Mouse (Mus musculus): ENCODE results near the gene Slc25a33. TPM values are rescaled to one million over a fixed set of nuclear protein-coding genes. Genes with fewer than 3 reads are reported as not detected.

Slc25a33 gene
- polyA plus RNA-seq, 1 experiment from 2014 or later, result 18.4 TPM

DNA sequence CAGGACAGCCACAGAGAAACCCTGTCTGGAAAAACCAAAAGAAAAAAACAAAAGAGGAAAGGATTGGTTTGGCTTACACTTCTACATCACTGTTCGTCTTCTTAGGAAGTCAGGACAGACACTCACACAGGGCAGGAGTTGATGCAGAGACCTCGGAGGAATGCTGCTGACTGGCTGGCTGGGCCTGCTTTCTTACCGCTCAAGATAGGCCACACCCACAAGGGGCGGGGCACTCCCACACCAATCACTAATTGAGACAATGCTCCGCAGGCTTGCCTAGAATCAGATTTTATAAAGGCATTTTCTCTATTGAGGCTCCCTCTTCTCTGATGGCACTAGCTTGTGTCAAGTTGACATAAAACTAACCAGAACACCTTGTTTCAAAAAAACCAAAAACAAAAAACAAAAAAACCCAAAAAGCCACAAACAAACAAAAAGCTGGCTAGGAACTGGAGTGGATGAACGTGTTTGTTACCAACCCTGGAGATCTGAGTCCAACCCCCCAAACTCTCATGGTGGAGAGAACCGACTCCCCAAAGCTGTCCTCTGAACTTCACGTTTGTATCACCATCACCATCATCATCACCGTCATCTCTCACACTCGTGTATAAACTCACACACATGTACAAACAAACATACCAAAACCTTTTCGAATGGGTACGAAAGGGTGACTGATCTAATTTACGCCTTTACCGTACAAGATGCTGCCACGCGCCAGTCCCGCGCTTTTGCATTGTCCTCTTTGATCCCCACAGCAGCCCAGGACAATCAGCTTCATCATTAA is 72.5 kb downstream of the Slc25a33 start:
- Histone ChIP-seq H3K9me3 (replicated peaks; ENCODE audit: control insufficient read depth, low read length) (no peaks in the 10 kb centered on the region), H3K36me3 (replicated peaks; ENCODE audit: control insufficient read depth, insufficient read depth, low read depth, low read length) (no peaks in the 10 kb centered on the region), H3K4me1 (ENCODE audit: control insufficient read depth, insufficient read depth, low read length) (no peaks in the 10 kb centered on the region), H3K4me3 (ENCODE audit: low read depth, low read length) (no peak overlapping the region), H3K27ac (replicated peaks; ENCODE audit: low read depth, low read length) (no peak overlapping the region), H3K27me3 (ENCODE audit: control insufficient read depth, insufficient read depth, low read length) (peaks cover 12% of the 10 kb centered on the region), H3K4me2 (ENCODE audit: low read depth, low read length) (no peak overlapping the region), H3K9ac (replicated peaks; ENCODE audit: low read length) (no peak overlapping the region)
- DNase-seq (ENCODE audit: low spot score) (peak; percentile 50), ATAC-seq (replicated peaks; ENCODE audit: insufficient number of reproducible peaks, low FRiP score, low TSS enrichment, low read depth) (no peak)
- 60% methylated on average over 18 of the region's 18 CpGs for WGBS

DNA sequence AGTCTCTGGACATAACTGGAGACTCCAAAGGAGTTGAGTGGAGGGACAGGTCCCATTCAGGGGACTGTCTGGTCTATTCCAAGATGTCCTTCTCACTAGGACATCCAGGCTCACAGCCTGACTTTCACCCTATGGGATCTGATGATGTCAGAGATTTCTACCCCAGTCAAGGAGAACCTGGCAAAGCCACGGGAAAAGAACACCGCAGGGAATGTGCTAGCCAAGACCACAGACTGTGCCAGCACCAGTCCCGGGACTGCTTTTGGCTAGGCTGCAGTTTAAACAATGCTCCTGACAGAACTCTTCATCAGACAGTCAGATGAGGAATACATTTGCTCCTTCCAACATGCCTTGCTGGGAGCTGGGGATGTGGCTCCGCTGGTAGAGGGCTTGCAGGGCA is 74.1 kb downstream of the Slc25a33 start:
- Histone ChIP-seq H3K27me3 (ENCODE audit: control insufficient read depth, insufficient read depth, low read length) (peaks cover 12% of the 10 kb centered on the region), H3K9ac (replicated peaks; ENCODE audit: low read length) (no peak overlapping the region), H3K4me1 (ENCODE audit: control insufficient read depth, insufficient read depth, low read length) (no peaks in the 10 kb centered on the region), H3K36me3 (replicated peaks; ENCODE audit: control insufficient read depth, insufficient read depth, low read depth, low read length) (no peaks in the 10 kb centered on the region), H3K4me3 (ENCODE audit: low read depth, low read length) (no peak overlapping the region), H3K9me3 (replicated peaks; ENCODE audit: control insufficient read depth, low read length) (no peaks in the 10 kb centered on the region), H3K4me2 (ENCODE audit: low read depth, low read length) (no peak overlapping the region), H3K27ac (replicated peaks; ENCODE audit: low read depth, low read length) (no peak overlapping the region)
- no peak for DNase-seq (ENCODE audit: low spot score)
- ATAC-seq (replicated peaks; ENCODE audit: insufficient number of reproducible peaks, low FRiP score, low TSS enrichment, low read depth), result no peak
- 84% methylated on average over 4 of the region's 4 CpGs for WGBS

DNA sequence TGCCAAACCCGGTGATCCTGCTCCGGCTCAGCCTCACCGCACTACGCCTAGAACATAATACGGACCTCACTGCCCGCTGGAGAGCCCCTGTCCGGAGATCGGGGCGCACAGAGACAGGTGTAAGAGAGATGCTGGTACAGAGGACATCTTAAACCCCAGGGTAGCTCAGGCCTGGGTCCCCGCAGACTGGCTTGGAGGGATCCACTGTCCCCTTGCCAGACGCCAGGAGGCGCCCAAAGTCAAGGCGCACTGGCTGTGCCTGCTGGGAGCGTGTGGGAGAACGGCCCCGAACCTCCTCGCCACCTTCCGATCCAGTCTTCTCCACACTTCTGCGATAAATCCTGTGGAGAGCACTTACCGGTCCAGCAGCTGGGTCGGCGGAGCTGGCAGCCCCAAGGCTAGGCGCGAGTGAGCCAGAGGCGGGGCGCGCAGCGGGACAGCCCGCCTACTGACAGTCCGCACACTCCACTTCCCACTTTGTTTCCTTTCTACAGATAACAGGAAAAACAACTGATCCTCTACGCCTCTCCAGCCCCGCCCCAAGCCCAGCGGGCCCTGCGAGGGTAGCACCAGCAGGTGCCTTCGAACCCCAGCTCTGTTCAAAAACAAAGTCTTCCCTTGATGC is 75.8 kb downstream of the Slc25a33 start:
- H3K36me3 ChIP-seq (replicated peaks; ENCODE audit: control insufficient read depth, insufficient read depth, low read depth, low read length), result no peaks in the 10 kb centered on the region
- peak overlapping the region; percentile 64 for H3K9ac ChIP-seq (replicated peaks; ENCODE audit: low read length)
- H3K4me3 ChIP-seq (ENCODE audit: low read depth, low read length), result peak overlapping the region; percentile 40
- under 1% methylated on average over 35 of the region's 35 CpGs for WGBS
- DNase-seq (ENCODE audit: low spot score) (peak; percentile 78), ATAC-seq (replicated peaks; ENCODE audit: insufficient number of reproducible peaks, low FRiP score, low TSS enrichment, low read depth) (peak; percentile 59)
- peak overlapping the region; percentile 87 for H3K4me2 ChIP-seq (ENCODE audit: low read depth, low read length)
- no peaks in the 10 kb centered on the region for H3K4me1 ChIP-seq (ENCODE audit: control insufficient read depth, insufficient read depth, low read length)
- H3K27me3 ChIP-seq (ENCODE audit: control insufficient read depth, insufficient read depth, low read length), result peaks cover 12% of the 10 kb centered on the region
- H3K27ac ChIP-seq (replicated peaks; ENCODE audit: low read depth, low read length), result no peak overlapping the region
- no peaks in the 10 kb centered on the region for H3K9me3 ChIP-seq (replicated peaks; ENCODE audit: control insufficient read depth, low read length)

DNA sequence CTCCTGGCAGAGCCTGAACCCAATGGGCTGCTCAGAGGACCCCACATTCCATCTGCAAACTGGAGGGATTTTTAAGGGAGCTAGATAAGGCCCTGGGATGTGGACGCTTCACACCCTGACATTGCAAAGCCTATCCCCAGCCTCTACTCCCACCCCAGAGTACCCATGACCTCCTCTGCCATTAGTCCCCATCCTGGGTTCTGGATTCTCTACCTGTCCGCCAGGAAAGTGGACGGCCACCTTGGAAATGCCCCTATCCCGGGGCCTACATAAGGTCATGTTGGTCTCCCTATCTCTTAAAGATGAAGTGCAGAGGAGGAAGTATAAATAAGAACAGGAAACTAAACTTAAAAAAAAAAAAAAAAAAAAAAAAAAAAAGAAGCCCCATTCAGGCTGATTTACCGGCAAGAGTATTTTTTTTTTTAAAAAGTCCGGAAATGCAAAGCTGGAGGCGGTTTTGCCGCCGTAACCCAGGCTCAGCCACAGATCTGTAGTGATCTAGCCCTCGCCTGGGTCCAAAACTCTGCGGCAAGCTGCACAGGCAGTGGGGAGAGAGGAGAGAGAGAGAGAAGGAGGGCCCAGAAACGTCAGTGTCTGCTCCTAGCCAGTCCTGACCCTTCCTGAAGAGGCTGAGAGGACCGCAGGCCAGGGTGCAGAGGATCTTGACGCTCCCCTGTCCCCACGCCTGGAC is 76.4 kb downstream of the Slc25a33 start:
- H3K27ac ChIP-seq (replicated peaks; ENCODE audit: low read depth, low read length), result no peak overlapping the region
- H3K27me3 ChIP-seq (ENCODE audit: control insufficient read depth, insufficient read depth, low read length), result peaks cover 12% of the 10 kb centered on the region
- no peak; the same call in 1 of the 2 replicates for ATAC-seq (replicated peaks; ENCODE audit: insufficient number of reproducible peaks, low FRiP score, low TSS enrichment, low read depth)

GRCm38 (mm10) chr4:149696189-149696971 is 77.7 kb downstream of the Slc25a33 start:
- Histone ChIP-seq H3K27me3 (ENCODE audit: control insufficient read depth, insufficient read depth, low read length) (peaks cover 12% of the 10 kb centered on the region), H3K9ac (replicated peaks; ENCODE audit: low read length) (no peak overlapping the region), H3K4me1 (ENCODE audit: control insufficient read depth, insufficient read depth, low read length) (no peaks in the 10 kb centered on the region), H3K36me3 (replicated peaks; ENCODE audit: control insufficient read depth, insufficient read depth, low read depth, low read length) (no peaks in the 10 kb centered on the region), H3K27ac (replicated peaks; ENCODE audit: low read depth, low read length) (no peak overlapping the region), H3K4me2 (ENCODE audit: low read depth, low read length) (no peak overlapping the region), H3K9me3 (replicated peaks; ENCODE audit: control insufficient read depth, low read length) (no peaks in the 10 kb centered on the region), H3K4me3 (ENCODE audit: low read depth, low read length) (no peak overlapping the region)
- peak; percentile 18 for DNase-seq (ENCODE audit: low spot score)
- ATAC-seq (replicated peaks; ENCODE audit: insufficient number of reproducible peaks, low FRiP score, low TSS enrichment, low read depth), result no peak
- WGBS, result 35% methylated on average over 16 of the region's 16 CpGs

More for the DNA sequence above, 76.4 kb downstream of the Slc25a33 start:
- no peak overlapping the region; the same call in 1 of the 2 replicates for H3K9ac ChIP-seq (replicated peaks; ENCODE audit: low read length)
- DNase-seq (ENCODE audit: low spot score), result peak; percentile 11
- H3K36me3 ChIP-seq (replicated peaks; ENCODE audit: control insufficient read depth, insufficient read depth, low read depth, low read length), result no peaks in the 10 kb centered on the region
- peak overlapping the region; percentile 40 for H3K4me3 ChIP-seq (ENCODE audit: low read depth, low read length)
- H3K4me1 ChIP-seq (ENCODE audit: control insufficient read depth, insufficient read depth, low read length), result no peaks in the 10 kb centered on the region
- 15% methylated on average over 15 of the region's 15 CpGs for WGBS
- peak overlapping the region; percentile 87 for H3K4me2 ChIP-seq (ENCODE audit: low read depth, low read length)
- H3K9me3 ChIP-seq (replicated peaks; ENCODE audit: control insufficient read depth, low read length), result no peaks in the 10 kb centered on the region

Small RNAs within 50 kb of the gene (microRNA-seq; reads per million reads assigned to microRNA genes)
- not detected for gene Gm47301 (ENCODE audit: borderline number of aligned reads)

Other genes with a start within 250 kb of the Slc25a33 start
- gene Clstn1, start 187.8 kb downstream of the Slc25a33 start, polyA plus RNA-seq (2014; fragmentation: Nextera tagmentation; extraction: Ambion mirVana), result 27.3 and 28.0 TPM in 2 replicates
- gene Pik3cd, start 71.7 kb downstream of the Slc25a33 start, polyA plus RNA-seq (2014; fragmentation: Nextera tagmentation; extraction: Ambion mirVana), result 4.2 and 4.5 TPM in 2 replicates
- gene Tmem201, start 36.2 kb downstream of the Slc25a33 start, polyA plus RNA-seq (2014; fragmentation: Nextera tagmentation; extraction: Ambion mirVana), result 17.5 and 19.8 TPM in 2 replicates
- 16.7 and 18.8 TPM in 2 replicates for gene Spsb1, start 180.8 kb upstream of the Slc25a33 start, polyA plus RNA-seq (2014; fragmentation: Nextera tagmentation; extraction: Ambion mirVana)
- gene H6pd, start 234.7 kb upstream of the Slc25a33 start, polyA plus RNA-seq (2014; fragmentation: Nextera tagmentation; extraction: Ambion mirVana), result 3.2 and 3.9 TPM in 2 replicates

Data from embryonic facial prominence, embryonic 11.5 days (tissue).